Mouse (Mus musculus): ENCODE results near the gene Agap1.

GRCm38 (mm10) chr1:89494816-89495215 lies 40.2 kb downstream of the Agap1 start:
- TF ChIP-seq POLR2A (IDR thresholded peaks at IDR 0.05; ENCODE audit: low read depth, low read length) (no peak), CTCF (conservative IDR thresholded peaks at IDR 0.05; ENCODE audit: insufficient read depth, insufficient read length, low read depth, low read length) (no peak)

Measured in kidney, adult 2 months (tissue).